Mouse (Mus musculus) heart, postnatal 0 days (tissue): ENCODE data around the gene Itgb5. TPM values are rescaled to one million over a fixed set of nuclear protein-coding genes. Genes with fewer than 3 reads are reported as not detected.
A peak's percentile ranks its signal among the peaks of the same experiment; 100 is the strongest.

Experiments used
- ATAC-seq: fragments of 200-750 bp; cut with Nextera tagmentation; 2 replicates; pipeline ENCODE4 v1.8.0; 2017; ENCODE audit warnings: low read depth, moderate number of reproducible peaks, moderate library complexity; ENCODE audit not compliant: insufficient read depth
- DNase-seq: peaks from one replicate; pipeline ENCODE4 v3.0.0-alpha.2; 2016; ENCODE audit warnings: low spot score
- H3K27ac ChIP-seq: fragments of 300-500 bp; sonication (generic); 2 replicates; pipeline ENCODE4 v1.5.1; 2014; ENCODE audit warnings: low read depth, mild to moderate bottlenecking
- H3K27me3 ChIP-seq: fragments of 300-500 bp; sonication (generic); 2 replicates; pipeline ENCODE4 v1.6.1; 2014; ENCODE audit warnings: low read length, mixed read lengths; ENCODE audit not compliant: control insufficient read depth, insufficient read depth
- H3K36me3 ChIP-seq: fragments of 300-500 bp; sonication (generic); replicated peaks from 2 replicates; pipeline ENCODE4 v1.6.1; 2014; ENCODE audit warnings: low read length, mixed read lengths; ENCODE audit not compliant: control insufficient read depth, insufficient read depth
- H3K4me1 ChIP-seq: fragments of 300-500 bp; sonication (generic); 2 replicates; pipeline ENCODE4 v1.6.1; 2014; ENCODE audit warnings: antibody characterized with exemption; ENCODE audit not compliant: control insufficient read depth, insufficient read depth
- H3K4me2 ChIP-seq: fragments of 300-500 bp; sonication (generic); 2 replicates; pipeline ENCODE4 v1.6.1; 2014; ENCODE audit warnings: low read depth, mild to moderate bottlenecking, low read length, moderate library complexity
- H3K4me3 ChIP-seq: fragments of 300-500 bp; sonication (generic); 2 replicates; pipeline ENCODE4 v1.5.1; 2014; ENCODE audit warnings: low read depth, low read length
- H3K9ac ChIP-seq: fragments of 300-500 bp; sonication (generic); replicated peaks from 2 replicates; pipeline ENCODE4 v1.6.1; 2014; ENCODE audit warnings: low read depth, low read length, mixed read lengths
- H3K9me3 ChIP-seq: fragments of 300-500 bp; sonication (generic); replicated peaks from 2 replicates; pipeline ENCODE4 v1.6.1; 2016; ENCODE audit warnings: low read length; ENCODE audit not compliant: control insufficient read depth
- CTCF ChIP-seq: IDR thresholded peaks from 2 replicates; pipeline ENCODE4 v1.5.1; 2016; ENCODE audit warnings: antibody characterized with exemption, control low read depth, low read depth
- EP300 ChIP-seq: IDR thresholded peaks from 2 replicates; pipeline ENCODE4 v1.6.1; 2016; ENCODE audit warnings: antibody characterized with exemption, low read depth
- WGBS: fragments of 180-500 bp; shearing (Covaris S2); extraction: QIAGEN DNeasy Blood & Tissue Kit; methylation state at CpG from one replicate; pipeline ENCODE4 v1.1.7; 2014; 5-methylcytosine and 5-hydroxymethylcytosine counted together
- polyA plus RNA-seq: library from polyadenylated mRNA; unstranded; fragments of >200 nt; fragmentation: Nextera tagmentation; extraction: Ambion mirVana; gene quantifications from 2 replicates; pipeline ENCODE4 v1.2.1, GENCODE M21; 2015
- total RNA-seq: library from RNA; depleted of rRNA; stranded (reverse); fragments of >200 nt; gene quantifications from 2 replicates; pipeline ENCODE4 v1.2.3, GENCODE M21; 2014; ENCODE audit warnings: low replicate concordance

Itgb5 gene
- total and polyA plus RNA-seq, 2 experiments from 2014 or later: 33.4 to 116 TPM

GRCm38 (mm10) chr16:33859380-33859779 is 29.9 kb downstream of the Itgb5 start:
- Histone ChIP-seq H3K4me2 (peak overlapping the region; percentile 9; the same call in 1 of the 2 replicates), H3K36me3 (no peaks in the 10 kb centered on the region), H3K27ac (0 out of 2 replicates have a peak overlapping the region, but pooled peaks have one; percentile 74), H3K9ac (no peak overlapping the region), H3K27me3 (no peaks in the 10 kb centered on the region), H3K4me1 (peaks cover 23% of the 10 kb centered on the region), H3K9me3 (no peaks in the 10 kb centered on the region), H3K4me3 (no peak overlapping the region)
- ATAC-seq: no peak
- DNase-seq: no peak
- WGBS: 32% methylated on average over 5 of the region's 5 CpGs
- no peak for TF ChIP-seq CTCF
- no peak for TF ChIP-seq EP300

GRCm38 (mm10) chr16:33859988-33860700 is 30.7 kb downstream of the Itgb5 start:
- peak; percentile 91 for ATAC-seq
- Histone ChIP-seq H3K4me3 (no peak overlapping the region), H3K4me2 (peak overlapping the region; percentile 9; the same call in 1 of the 2 replicates), H3K27me3 (no peaks in the 10 kb centered on the region), H3K36me3 (no peaks in the 10 kb centered on the region), H3K4me1 (peaks cover 23% of the 10 kb centered on the region), H3K27ac (peak overlapping the region; percentile 74), H3K9me3 (no peaks in the 10 kb centered on the region), H3K9ac (no peak overlapping the region)
- WGBS: 39% methylated on average over 14 of the region's 14 CpGs
- DNase-seq: peak; percentile 73
- 0 out of 2 replicates have a peak, but pooled peaks have one; percentile 54 for TF ChIP-seq EP300
- TF ChIP-seq CTCF: peak; percentile 55

DNA sequence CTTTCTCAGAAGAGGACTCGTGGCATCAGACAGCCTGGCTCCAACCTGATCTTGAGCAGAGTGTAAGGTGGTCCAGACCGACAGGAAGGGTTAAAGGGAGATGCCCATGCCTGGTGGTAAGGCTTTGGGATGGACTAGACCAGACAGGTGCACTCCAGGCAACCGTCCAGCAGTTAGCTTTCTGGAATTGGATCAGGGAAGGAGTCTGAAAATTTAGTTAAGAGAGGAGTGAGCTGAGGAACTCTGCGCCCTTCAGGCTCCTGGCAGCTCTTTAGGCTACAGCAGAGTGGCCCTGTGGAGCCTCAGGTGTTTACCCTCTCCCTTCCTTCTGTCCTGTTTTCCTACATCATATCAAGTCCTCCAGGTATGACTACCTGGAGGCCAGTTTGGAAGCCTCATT is 32.9 kb downstream of the Itgb5 start:
- Histone ChIP-seq H3K9me3 (no peaks in the 10 kb centered on the region), H3K27ac (no peak overlapping the region), H3K27me3 (no peaks in the 10 kb centered on the region), H3K4me3 (no peak overlapping the region), H3K9ac (no peak overlapping the region), H3K4me1 (peaks cover 23% of the 10 kb centered on the region), H3K4me2 (no peak overlapping the region), H3K36me3 (0 out of 2 replicates have a peak, but pooled peaks cover 6% of the 10 kb centered on the region)
- no peak for DNase-seq
- no peak for ATAC-seq
- 88% methylated on average over 4 of the region's 4 CpGs for WGBS
- TF ChIP-seq CTCF (no peak), EP300 (no peak)

- Histone ChIP-seq H3K4me2 (no peak overlapping the region), H3K9ac (no peak overlapping the region), H3K4me1 (peaks cover 23% of the 10 kb centered on the region), H3K4me3 (no peak overlapping the region), H3K27me3 (no peaks in the 10 kb centered on the region), H3K9me3 (no peaks in the 10 kb centered on the region), H3K36me3 (0 out of 2 replicates have a peak, but pooled peaks cover 6% of the 10 kb centered on the region), H3K27ac (no peak overlapping the region)
- TF ChIP-seq CTCF: no peak
- TF ChIP-seq EP300: no peak
- WGBS: 77% methylated on average over 5 of the region's 5 CpGs
- ATAC-seq (no peak), DNase-seq (no peak)
These were observed 33.8 kb downstream of the Itgb5 start for GRCm38 (mm10) chr16:33863208-33863751.

DNA sequence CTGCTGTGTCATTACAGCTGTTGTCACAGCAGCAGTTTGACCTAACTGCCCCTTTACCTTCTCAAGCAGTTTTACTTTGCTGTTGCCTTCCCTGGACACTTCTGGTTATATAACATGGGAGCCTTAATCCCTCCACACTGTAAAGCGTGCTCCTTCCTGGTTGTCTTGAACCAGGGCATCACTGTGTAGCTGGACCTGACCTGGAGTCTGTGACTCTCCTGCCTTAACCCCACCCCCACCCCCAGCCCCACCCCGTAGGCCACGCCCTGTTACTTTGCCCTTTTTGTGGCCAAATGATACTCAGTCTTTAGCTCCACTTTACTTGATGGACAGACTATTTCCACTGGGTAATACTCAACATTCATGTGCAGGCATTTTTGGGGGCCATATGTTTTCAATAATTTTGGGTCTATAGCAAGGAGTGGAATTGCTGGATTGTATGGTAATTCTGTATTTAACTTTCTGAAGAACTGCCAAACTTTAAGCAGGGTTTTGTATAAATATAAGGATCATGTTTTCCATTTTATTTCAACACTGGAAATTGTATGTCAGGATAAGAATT is 40.8 kb downstream of the Itgb5 start:
- ATAC-seq (no peak), DNase-seq (no peak)
- no peaks in the 10 kb centered on the region for H3K27me3 ChIP-seq
- H3K9ac ChIP-seq: no peak overlapping the region
- TF ChIP-seq EP300 (no peak), CTCF (no peak)
- peaks cover 6% of the 10 kb centered on the region; the same call in 1 of the 2 replicates for H3K36me3 ChIP-seq
- H3K4me1 ChIP-seq: peaks cover 10% of the 10 kb centered on the region; the same call in 1 of the 2 replicates
- H3K9me3 ChIP-seq: no peaks in the 10 kb centered on the region
- 84% methylated on average over 3 of the region's 3 CpGs for WGBS
- no peak overlapping the region for H3K4me2 ChIP-seq
- no peak overlapping the region for H3K4me3 ChIP-seq
- H3K27ac ChIP-seq: no peak overlapping the region
